Mouse (Mus musculus): Measurements from ENCODE around the gene Rpl41. TPM values are rescaled to one million over a fixed set of nuclear protein-coding genes. Genes with fewer than 3 reads are reported as not detected.
"Not testable (repeated sequence)": the region's sequence is repeated elsewhere in the genome, so short reads cannot be mapped to it uniquely, and the experiment has no call there.

Gene Rpl41
- polyA plus RNA-seq, 1 experiment from 2014 or later: 3,266 TPM

DNA sequence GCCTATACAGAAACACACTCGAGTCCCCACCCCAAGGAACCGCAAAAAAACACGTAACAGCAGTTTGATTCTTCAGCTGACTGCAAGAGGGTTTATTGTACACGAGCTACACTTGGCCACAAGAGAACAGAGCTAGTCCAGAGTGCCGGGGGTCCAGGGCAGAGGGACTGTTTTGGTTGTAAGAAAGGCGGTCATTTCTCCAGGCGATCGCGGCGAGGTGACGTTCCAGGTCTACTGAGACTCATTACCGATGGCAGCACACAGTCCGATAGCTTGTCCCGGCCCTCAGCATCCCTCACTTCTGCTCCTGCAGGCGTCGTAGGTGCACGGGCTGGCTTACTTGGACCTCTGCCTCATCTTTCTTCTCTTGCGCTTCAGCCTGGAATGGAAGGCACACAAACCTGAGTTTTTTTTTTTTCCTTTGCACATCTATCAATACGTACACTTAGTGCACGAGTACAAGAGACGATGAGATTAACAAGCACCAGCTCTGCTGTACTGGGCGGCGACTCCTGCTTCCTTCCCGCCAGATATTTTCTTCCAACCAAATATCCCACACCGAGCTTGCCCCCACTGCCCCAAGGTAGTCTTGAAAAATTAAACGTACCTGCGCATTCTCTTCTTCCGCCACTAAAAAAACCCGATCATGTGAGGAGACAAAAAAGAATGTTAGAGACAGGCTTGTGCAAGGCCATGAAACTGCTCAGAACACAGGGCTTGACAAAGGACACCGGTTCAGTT is 884 bp downstream of the Rpl41 start:
- DNase-seq (ENCODE audit: low spot score): peak; percentile 36
- not testable (repeated sequence) for H3K9me3 ChIP-seq (replicated peaks); H3K27me3 ChIP-seq (ENCODE audit: low read depth, poor library complexity, severe bottlenecking)
- H3K36me3 ChIP-seq: peaks cover 29% of the 10 kb centered on the region
- peak overlapping the region; percentile 84 for H3K4me3 ChIP-seq
- peak overlapping the region; percentile 97 for H3K27ac ChIP-seq (replicated peaks)
- WGBS: under 1% methylated on average over 30 of the region's 30 CpGs
- peaks cover 30% of the 10 kb centered on the region for H3K4me1 ChIP-seq

DNA sequence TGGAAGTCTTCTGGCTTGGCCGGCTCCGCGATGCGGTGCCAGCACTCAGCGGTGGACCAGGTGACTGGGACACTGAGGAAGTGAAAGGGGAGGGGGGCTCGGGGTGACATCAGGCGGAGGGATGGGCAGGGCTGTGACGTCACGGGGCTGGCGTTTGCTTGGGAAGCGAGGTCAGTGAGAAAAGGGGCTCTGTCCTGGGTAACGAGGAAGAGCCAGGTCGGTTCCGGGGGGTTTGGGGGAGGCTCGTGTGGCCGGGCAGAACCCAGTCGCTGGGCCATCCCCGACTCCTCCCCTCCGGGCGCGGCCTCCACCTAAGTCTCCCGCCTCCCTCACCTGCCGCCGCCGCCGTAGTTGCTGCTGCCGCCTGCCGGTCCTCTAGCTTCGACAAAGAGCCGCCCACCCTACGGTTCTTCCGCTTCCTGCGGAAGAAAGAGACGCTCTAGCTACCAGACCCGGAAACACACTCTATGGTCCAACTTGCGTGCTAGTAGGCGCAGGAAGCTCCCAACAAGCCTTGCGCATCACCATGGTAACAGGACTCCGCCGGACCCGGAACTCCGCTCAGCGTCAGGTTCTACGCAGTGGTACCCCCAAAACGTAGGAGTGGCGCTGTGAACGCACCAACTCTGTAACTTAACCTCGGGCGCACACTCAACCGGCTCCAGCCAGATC is 1.6 kb downstream of the Rpl41 start, which contains the start of gene Zc3h10:
TSS of gene Zc3h10 (minus strand) at position 414 of the 672 bp plus-strand sequence.
- under 1% methylated on average over 49 of the region's 50 CpGs for WGBS
- H3K4me1 ChIP-seq: peaks cover 32% of the 10 kb centered on the region
- H3K27ac ChIP-seq (replicated peaks): peak within 1 kb of the TSS; percentile 97
- H3K27me3 ChIP-seq (ENCODE audit: low read depth, poor library complexity, severe bottlenecking): no peaks in the 10 kb centered on the region
- peak; percentile 95 for DNase-seq (ENCODE audit: low spot score)
- no peaks in the 10 kb centered on the region for H3K9me3 ChIP-seq (replicated peaks)
- peaks cover 36% of the 10 kb centered on the region for H3K36me3 ChIP-seq
- H3K4me3 ChIP-seq: peak within 1 kb of the TSS; percentile 84

DNA sequence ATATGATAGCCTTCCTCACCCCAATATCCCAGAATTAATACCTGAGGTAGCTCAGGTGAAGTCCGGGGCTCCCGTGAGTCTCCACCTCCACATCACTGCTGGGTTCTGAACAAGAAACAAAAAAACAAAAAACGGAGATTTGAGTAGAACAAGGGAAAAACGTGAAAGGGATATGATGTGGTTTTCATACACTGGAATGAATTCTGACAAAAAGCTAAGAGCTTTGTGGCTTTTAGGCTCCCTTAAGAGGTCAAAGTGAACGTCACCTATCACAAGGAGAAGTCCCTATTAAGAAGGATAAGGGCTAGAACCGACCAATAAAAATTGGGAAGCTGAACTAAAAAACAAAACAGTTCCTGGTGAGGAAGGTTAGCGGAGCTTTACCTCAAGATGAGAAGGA is 2.3 kb downstream of the Rpl41 start:
- peak overlapping the region; percentile 84 for H3K4me3 ChIP-seq
- 31% methylated on average over 7 of the region's 7 CpGs for WGBS

GRCm38 (mm10) chr10:128546361-128546760 is 2.7 kb downstream of the Rpl41 start:
- 21% methylated on average over 4 of the region's 4 CpGs for WGBS
- peak overlapping the region; percentile 97 for H3K27ac ChIP-seq (replicated peaks)
- H3K36me3 ChIP-seq: peaks cover 48% of the 10 kb centered on the region
- H3K4me1 ChIP-seq: peaks cover 32% of the 10 kb centered on the region
- H3K27me3 ChIP-seq (ENCODE audit: low read depth, poor library complexity, severe bottlenecking): no peaks in the 10 kb centered on the region
- H3K4me3 ChIP-seq: peak overlapping the region; percentile 84
- H3K9me3 ChIP-seq (replicated peaks): no peaks in the 10 kb centered on the region
- no peak for DNase-seq (ENCODE audit: low spot score)

More for the DNA sequence above, 2.3 kb downstream of the Rpl41 start:
- Histone ChIP-seq H3K27ac (replicated peaks) (peak overlapping the region; percentile 97), H3K4me1 (peaks cover 32% of the 10 kb centered on the region), H3K27me3 (ENCODE audit: low read depth, poor library complexity, severe bottlenecking) (no peaks in the 10 kb centered on the region), H3K36me3 (peaks cover 44% of the 10 kb centered on the region), H3K9me3 (replicated peaks) (no peaks in the 10 kb centered on the region)
- no peak for DNase-seq (ENCODE audit: low spot score)

DNA sequence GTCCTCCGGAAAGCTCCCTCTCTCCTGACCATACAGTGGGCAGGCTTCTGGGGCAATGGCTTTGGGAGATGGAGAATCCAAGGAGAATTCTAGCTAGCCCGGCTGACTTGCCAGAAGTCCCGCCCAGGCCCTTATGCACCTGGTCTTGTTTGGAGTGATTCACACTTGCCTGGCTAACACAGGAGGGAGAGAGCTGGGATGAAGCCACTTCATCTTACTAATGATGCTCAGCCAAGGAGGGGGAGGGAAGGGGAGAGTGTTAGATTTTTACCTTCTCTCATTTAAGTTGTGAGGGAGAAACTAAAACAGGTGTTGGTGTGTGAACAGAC is 3.6 kb downstream of the Rpl41 start:
- H3K36me3 ChIP-seq: peaks cover 52% of the 10 kb centered on the region
- no peak overlapping the region for H3K4me3 ChIP-seq
- peaks cover 32% of the 10 kb centered on the region for H3K4me1 ChIP-seq
- no peaks in the 10 kb centered on the region for H3K27me3 ChIP-seq (ENCODE audit: low read depth, poor library complexity, severe bottlenecking)
- no peak for DNase-seq (ENCODE audit: low spot score)
- WGBS: 90% methylated on average over 3 of the region's 3 CpGs
- H3K27ac ChIP-seq (replicated peaks): no peak overlapping the region
- H3K9me3 ChIP-seq (replicated peaks): no peaks in the 10 kb centered on the region

- H3K9me3 ChIP-seq (replicated peaks): no peaks in the 10 kb centered on the region
- no peaks in the 10 kb centered on the region for H3K27me3 ChIP-seq (ENCODE audit: low read depth, poor library complexity, severe bottlenecking)
- peaks cover 52% of the 10 kb centered on the region for H3K36me3 ChIP-seq
- no peak overlapping the region for H3K27ac ChIP-seq (replicated peaks)
- H3K4me1 ChIP-seq: peaks cover 32% of the 10 kb centered on the region
- 96% methylated on average over 37 of the region's 37 CpGs for WGBS
- DNase-seq (ENCODE audit: low spot score): no peak
- peak overlapping the region; percentile 1; the same call in 1 of the 2 replicates for H3K4me3 ChIP-seq
Measured at GRCm38 (mm10) chr10:128544674-128545569, 4.2 kb downstream of the Rpl41 start.

- Histone ChIP-seq H3K4me1 (peaks cover 28% of the 10 kb centered on the region), H3K27ac (replicated peaks) (no peak overlapping the region), H3K9me3 (replicated peaks) (no peaks in the 10 kb centered on the region), H3K4me3 (peak overlapping the region; percentile 1; the same call in 1 of the 2 replicates), H3K27me3 (ENCODE audit: low read depth, poor library complexity, severe bottlenecking) (no peaks in the 10 kb centered on the region), H3K36me3 (peaks cover 52% of the 10 kb centered on the region)
- DNase-seq (ENCODE audit: low spot score): no peak
- WGBS: 96% methylated on average over 15 of the region's 15 CpGs
Measured at GRCm38 (mm10) chr10:128544151-128544657, 4.9 kb downstream of the Rpl41 start.

DNA sequence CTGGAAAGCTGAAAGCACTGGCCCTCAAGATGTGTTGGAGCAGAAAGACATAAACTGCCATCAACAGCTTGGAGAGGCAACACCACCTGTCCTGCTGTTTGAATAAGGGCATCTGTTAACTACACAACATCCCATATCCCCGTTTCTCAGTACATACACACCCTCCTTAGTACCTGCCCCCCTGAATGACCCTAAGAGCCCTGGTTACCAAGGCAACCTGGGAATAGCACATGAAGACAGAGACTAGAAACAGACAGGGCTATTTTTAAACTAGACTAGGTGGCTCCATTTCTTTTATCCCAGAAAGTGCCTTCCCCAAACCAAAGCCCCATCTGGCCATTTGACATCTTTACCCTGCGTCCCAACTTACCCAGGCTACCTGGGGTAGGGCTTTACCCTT is 6.0 kb downstream of the Rpl41 start:
- Histone ChIP-seq H3K9me3 (replicated peaks) (no peaks in the 10 kb centered on the region), H3K27me3 (ENCODE audit: low read depth, poor library complexity, severe bottlenecking) (no peaks in the 10 kb centered on the region), H3K36me3 (peaks cover 52% of the 10 kb centered on the region), H3K4me1 (peaks cover 28% of the 10 kb centered on the region), H3K4me3 (no peak overlapping the region), H3K27ac (replicated peaks) (no peak overlapping the region)
- 85% methylated on average over 2 of the region's 2 CpGs for whole genome bisulfite sequencing
- no peak for DNase-seq (ENCODE audit: low spot score)

DNA sequence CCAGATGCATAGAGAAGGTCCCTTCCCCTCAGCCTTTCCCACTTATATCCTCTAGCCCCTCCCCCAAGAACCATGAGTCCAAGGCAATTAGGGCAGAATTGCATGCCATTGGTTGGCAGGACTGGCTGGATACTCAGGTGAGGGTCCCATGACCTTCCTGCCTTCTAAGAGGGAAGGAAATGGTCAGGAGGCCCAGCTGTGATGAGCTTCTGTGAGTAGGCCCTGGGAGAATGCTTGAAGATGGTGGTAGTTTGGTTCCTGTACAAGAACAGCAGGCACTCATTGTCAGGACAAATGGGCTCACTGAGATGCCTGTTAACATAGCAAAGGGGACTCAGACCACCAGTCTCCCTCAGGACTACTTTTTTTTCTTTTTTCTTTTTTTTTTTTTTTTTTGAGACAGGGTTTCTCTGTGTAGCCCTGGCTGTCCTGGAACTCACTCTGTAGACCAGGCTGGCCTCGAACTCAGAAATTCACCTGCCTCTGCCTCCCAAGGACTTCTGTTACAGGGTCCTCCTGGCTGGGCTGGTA is 10.7 kb downstream of the Rpl41 start:
- Histone ChIP-seq H3K27me3 (ENCODE audit: low read depth, poor library complexity, severe bottlenecking) (no peaks in the 10 kb centered on the region), H3K4me3 (no peak overlapping the region), H3K36me3 (peaks cover 25% of the 10 kb centered on the region), H3K27ac (replicated peaks) (no peak overlapping the region), H3K9me3 (replicated peaks) (no peaks in the 10 kb centered on the region), H3K4me1 (peaks cover 9% of the 10 kb centered on the region)
- no peak for DNase-seq (ENCODE audit: low spot score)
- 86% methylated on average over 1 of the region's 1 CpGs for WGBS

DNA sequence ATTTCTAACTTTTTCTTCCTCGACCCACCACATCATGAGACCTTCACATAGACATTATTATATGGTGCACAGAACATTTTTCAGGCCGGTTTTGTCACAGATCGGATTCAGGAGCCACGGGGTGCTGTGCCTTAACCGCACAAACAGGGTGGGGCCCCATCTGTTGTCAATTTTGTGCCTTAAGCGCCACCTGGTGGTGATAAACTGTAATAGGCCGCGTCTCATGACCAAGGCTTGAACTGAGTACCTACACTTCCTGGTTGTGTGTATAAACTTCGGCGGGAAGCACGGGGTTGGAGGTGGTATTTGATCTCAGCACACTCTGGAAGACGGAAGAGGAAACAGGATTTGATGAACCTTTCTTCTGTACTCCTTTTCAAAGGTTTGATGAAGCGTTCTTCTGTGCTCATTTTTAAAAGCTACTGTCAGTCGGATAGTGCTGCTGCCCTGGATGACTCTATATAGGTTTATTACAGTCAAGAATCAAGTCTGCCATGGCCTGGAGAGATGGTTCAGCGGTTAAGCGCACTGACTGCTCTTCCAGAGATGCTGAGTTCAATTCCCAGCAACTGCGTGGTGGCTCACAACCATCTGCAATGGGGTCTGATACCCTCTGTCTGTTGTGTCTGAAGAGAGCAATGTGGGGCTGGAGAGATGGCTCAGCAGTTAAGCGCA is 12.7 kb downstream of the Rpl41 start:
- peak; percentile 86 for DNase-seq (ENCODE audit: low spot score)
- H3K9me3 ChIP-seq (replicated peaks): no peaks in the 10 kb centered on the region
- peaks cover 5% of the 10 kb centered on the region for H3K36me3 ChIP-seq
- H3K27me3 ChIP-seq (ENCODE audit: low read depth, poor library complexity, severe bottlenecking): no peaks in the 10 kb centered on the region
- WGBS: 17% methylated on average over 18 of the region's 18 CpGs
- peak overlapping the region; percentile 3; the same call in 1 of the 2 replicates for H3K27ac ChIP-seq (replicated peaks)
- H3K4me3 ChIP-seq: peak overlapping the region; percentile 37
- H3K4me1 ChIP-seq: peaks cover 5% of the 10 kb centered on the region

DNA sequence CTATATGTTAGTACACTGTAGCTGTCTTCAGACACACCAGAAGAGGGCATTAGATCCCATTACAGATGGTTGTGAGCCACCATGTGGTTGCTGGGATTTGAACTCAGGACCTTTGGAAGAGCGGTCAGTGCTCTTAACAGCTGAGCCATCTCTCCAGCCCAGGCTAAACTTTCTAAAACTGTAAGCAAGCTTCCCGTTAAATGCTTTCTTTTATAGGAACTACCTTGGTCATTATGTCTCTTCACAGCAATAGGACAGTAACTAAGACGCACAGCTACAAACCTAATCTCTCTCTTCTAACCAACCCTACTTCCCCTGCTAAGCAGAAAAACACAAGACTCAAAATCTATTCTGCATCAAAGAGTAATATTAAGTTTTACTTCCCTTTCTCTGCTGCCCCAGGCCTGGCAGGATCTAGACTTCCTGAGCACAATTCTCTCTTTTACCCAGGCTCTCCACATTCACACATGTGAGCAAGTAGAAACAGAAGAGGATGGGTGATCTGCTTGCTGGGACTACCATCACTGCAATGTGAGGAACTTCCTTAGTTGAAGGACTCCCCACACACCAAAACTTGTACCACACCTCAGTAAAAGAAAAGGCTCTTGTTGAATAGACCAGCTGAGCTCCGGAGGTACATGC is 13.4 kb downstream of the Rpl41 start:
- Histone ChIP-seq H3K4me1 (peaks cover 5% of the 10 kb centered on the region), H3K9me3 (replicated peaks) (no peaks in the 10 kb centered on the region), H3K4me3 (peak overlapping the region; percentile 37), H3K27me3 (ENCODE audit: low read depth, poor library complexity, severe bottlenecking) (no peaks in the 10 kb centered on the region), H3K27ac (replicated peaks) (peak overlapping the region; percentile 3; the same call in 1 of the 2 replicates), H3K36me3 (no peaks in the 10 kb centered on the region)
- 80% methylated on average over 4 of the region's 4 CpGs for WGBS
- DNase-seq (ENCODE audit: low spot score): no peak

Measured in midbrain, embryonic 10.5 days (tissue).